Mouse (Mus musculus): ENCODE measurements at regions not wholly inside any gene's neighbourhood (a gene's known extent, or its start where the extent isn't known, plus 50 kb on each side); places are given as distances from the start of the nearest gene placed in this dataset.

DNA sequence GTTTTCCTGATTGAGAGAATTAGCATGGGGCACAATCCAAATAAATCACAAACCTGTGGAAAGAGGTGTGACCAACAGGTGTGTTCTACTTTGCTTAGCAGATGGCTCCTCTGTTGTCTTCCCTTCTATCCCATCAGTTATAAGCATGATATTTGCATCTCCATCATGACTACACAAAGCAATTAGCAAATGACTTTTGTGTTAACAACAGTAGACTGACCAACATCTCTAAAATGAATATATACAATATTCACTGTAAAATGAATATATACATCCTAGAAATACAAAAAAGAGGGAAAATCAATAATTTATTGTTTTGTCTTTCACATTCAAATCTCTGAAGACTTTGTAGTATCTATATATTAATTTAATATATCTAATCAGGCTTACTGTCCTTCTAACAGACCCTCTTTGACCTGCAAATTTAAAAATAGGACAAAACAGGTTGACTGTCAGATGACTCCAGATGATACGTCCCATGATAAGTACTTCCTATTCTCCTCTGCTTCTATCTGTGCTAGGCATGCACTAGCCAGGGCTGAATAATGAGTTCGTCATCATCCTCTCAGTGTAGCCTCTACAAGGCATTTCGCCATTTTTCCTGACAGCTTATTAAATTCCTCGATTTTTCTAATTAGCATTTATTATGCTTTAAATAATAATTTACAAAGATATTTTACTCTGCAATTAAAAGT lies 519.5 kb upstream of the Cited2 start:
- ATAC-seq (ENCODE audit: low FRiP score, low read depth): no peak
- WGBS: 71% methylated on average over 4 of the region's 4 CpGs

GRCm38 (mm10) chr10:17204153-17204552 lies 518.9 kb upstream of the Cited2 start:
- no peaks in the 10 kb centered on the region for H3K27me3 ChIP-seq (ENCODE audit: control insufficient read depth, insufficient read depth, low read length)
- no peak for TF ChIP-seq POLR2A (IDR thresholded peaks at IDR 0.05; ENCODE audit: borderline replicate concordance, extremely low read depth, insufficient read depth, insufficient read length)
- 51% methylated on average over 1 of the region's 1 CpGs for WGBS

More for the DNA sequence above, 519.5 kb upstream of the Cited2 start:
- H3K27ac ChIP-seq (replicated peaks; ENCODE audit: low read depth, low read length): no peak overlapping the region
- no peak overlapping the region for H3K4me2 ChIP-seq (replicated peaks; ENCODE audit: low read depth, low read length, severe bottlenecking)
- no peaks in the 10 kb centered on the region for H3K27me3 ChIP-seq (ENCODE audit: control insufficient read depth, insufficient read depth, low read length)
- DNase-seq (ENCODE audit: low spot score): no peak
- no peaks in the 10 kb centered on the region for H3K36me3 ChIP-seq (ENCODE audit: control insufficient read depth, insufficient read depth, low read length)
- no peak for TF ChIP-seq POLR2A (IDR thresholded peaks at IDR 0.05; ENCODE audit: borderline replicate concordance, extremely low read depth, insufficient read depth, insufficient read length)
- H3K9ac ChIP-seq (ENCODE audit: low read depth, low read length, severe bottlenecking): no peak overlapping the region
- no peaks in the 10 kb centered on the region for H3K9me3 ChIP-seq (ENCODE audit: control insufficient read depth, low read length)
- H3K4me1 ChIP-seq (ENCODE audit: control insufficient read depth, insufficient read depth, low read length): peaks cover 6% of the 10 kb centered on the region; the same call in 1 of the 2 replicates
- no peak overlapping the region for H3K4me3 ChIP-seq (replicated peaks; ENCODE audit: low read length)

DNA sequence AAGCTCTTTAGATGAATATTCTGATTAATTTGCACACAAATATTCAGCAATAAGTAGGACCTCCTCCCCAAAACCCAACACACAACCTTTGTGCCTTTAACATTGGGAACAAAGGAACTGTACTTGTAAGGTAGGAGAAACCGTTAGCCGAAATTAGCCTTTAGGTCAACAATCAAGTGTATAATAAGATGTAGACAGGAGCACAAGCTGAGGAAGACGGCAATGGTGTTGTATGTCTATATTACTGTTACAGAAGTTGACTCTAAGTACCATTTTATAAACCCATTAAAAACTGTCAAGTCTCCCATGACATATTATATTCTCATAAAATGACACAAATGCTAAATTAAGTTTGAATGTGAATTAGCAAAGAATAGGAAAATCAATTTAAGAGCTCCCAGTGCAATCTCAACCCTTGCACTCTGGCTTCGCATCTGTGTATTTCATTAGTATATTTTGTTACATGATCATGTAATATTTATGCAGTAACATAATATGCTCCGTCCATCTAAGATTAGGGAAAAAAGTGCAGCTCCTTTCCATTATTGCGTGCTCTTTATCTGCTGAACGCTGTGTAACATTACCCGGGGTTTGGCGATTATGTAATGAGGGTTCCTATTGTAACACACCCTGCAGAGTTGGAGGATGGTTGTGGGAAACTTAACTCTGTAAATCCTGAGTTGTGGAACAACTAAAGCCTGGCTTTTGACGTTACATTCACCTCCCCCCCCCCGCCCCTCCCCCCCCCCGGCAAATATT lies 510.3 kb upstream of the Cited2 start:
- 0 out of 2 replicates have a peak overlapping the region, but pooled peaks have one; percentile 10 for H3K4me3 ChIP-seq (replicated peaks; ENCODE audit: low read length)
- 17% methylated on average over 12 of the region's 12 CpGs for WGBS
- DNase-seq (ENCODE audit: low spot score) (peak; percentile 79), ATAC-seq (ENCODE audit: low FRiP score, low read depth) (peak; percentile 88)
- peaks cover 12% of the 10 kb centered on the region for H3K4me1 ChIP-seq (ENCODE audit: control insufficient read depth, insufficient read depth, low read length)
- peak overlapping the region; percentile 41 for H3K4me2 ChIP-seq (replicated peaks; ENCODE audit: low read depth, low read length, severe bottlenecking)
- H3K9ac ChIP-seq (ENCODE audit: low read depth, low read length, severe bottlenecking): no peak overlapping the region
- H3K27ac ChIP-seq (replicated peaks; ENCODE audit: low read depth, low read length): no peak overlapping the region
- H3K27me3 ChIP-seq (ENCODE audit: control insufficient read depth, insufficient read depth, low read length): no peaks in the 10 kb centered on the region
- no peaks in the 10 kb centered on the region for H3K36me3 ChIP-seq (ENCODE audit: control insufficient read depth, insufficient read depth, low read length)
- no peak for TF ChIP-seq POLR2A (IDR thresholded peaks at IDR 0.05; ENCODE audit: borderline replicate concordance, extremely low read depth, insufficient read depth, insufficient read length)
- H3K9me3 ChIP-seq (ENCODE audit: control insufficient read depth, low read length): no peaks in the 10 kb centered on the region

More at GRCm38 (mm10) chr10:17204153-17204552, 518.9 kb upstream of the Cited2 start:
- H3K4me1 ChIP-seq (ENCODE audit: control insufficient read depth, insufficient read depth, low read length): peaks cover 6% of the 10 kb centered on the region; the same call in 1 of the 2 replicates
- ATAC-seq (ENCODE audit: low FRiP score, low read depth): no peak
- H3K9me3 ChIP-seq (ENCODE audit: control insufficient read depth, low read length): no peaks in the 10 kb centered on the region
- H3K4me3 ChIP-seq (replicated peaks; ENCODE audit: low read length): no peak overlapping the region
- no peak overlapping the region for H3K27ac ChIP-seq (replicated peaks; ENCODE audit: low read depth, low read length)
- H3K9ac ChIP-seq (ENCODE audit: low read depth, low read length, severe bottlenecking): no peak overlapping the region
- no peaks in the 10 kb centered on the region for H3K36me3 ChIP-seq (ENCODE audit: control insufficient read depth, insufficient read depth, low read length)
- H3K4me2 ChIP-seq (replicated peaks; ENCODE audit: low read depth, low read length, severe bottlenecking): no peak overlapping the region
- no peak for DNase-seq (ENCODE audit: low spot score)

DNA sequence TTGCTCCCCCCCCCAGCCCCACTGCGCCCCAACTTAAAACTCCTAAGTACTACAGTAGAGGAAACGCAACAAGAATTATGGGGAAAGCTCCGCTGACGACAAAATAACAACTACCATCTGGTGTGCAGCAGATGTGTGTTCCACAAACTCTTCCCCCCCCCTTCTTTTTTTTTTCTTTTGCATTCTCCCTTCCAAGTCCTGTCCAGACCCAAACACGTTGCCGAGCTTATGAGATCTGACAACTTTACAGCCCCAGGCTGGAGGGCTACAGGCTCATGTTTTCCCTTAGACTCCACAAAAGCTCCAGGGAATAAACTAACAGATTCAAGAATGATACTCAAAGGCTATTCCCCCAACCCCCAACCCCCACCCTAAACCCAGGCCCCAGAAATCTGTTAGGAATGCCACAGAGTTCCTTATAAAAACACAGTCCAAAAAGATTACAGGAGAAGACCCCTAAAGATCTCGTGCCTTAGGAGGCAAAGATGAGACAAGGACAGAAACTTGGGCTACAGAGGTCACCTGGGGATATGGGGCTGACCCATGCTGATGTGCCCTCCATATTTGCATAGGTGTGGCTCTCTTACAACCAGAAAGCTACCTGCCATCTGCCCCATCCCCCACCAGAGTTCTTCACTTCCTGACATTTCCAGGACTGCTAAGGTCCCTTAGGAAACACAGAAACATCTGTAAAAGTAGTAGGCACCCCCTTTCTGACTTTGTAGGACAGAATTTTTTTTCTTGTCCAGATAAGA lies 509.5 kb upstream of the Cited2 start:
- Histone ChIP-seq H3K4me3 (replicated peaks; ENCODE audit: low read length) (no peak overlapping the region), H3K36me3 (ENCODE audit: control insufficient read depth, insufficient read depth, low read length) (no peaks in the 10 kb centered on the region), H3K4me1 (ENCODE audit: control insufficient read depth, insufficient read depth, low read length) (peaks cover 12% of the 10 kb centered on the region), H3K9me3 (ENCODE audit: control insufficient read depth, low read length) (no peaks in the 10 kb centered on the region), H3K4me2 (replicated peaks; ENCODE audit: low read depth, low read length, severe bottlenecking) (peak overlapping the region; percentile 41), H3K27ac (replicated peaks; ENCODE audit: low read depth, low read length) (no peak overlapping the region), H3K27me3 (ENCODE audit: control insufficient read depth, insufficient read depth, low read length) (no peaks in the 10 kb centered on the region), H3K9ac (ENCODE audit: low read depth, low read length, severe bottlenecking) (no peak overlapping the region)
- ATAC-seq (ENCODE audit: low FRiP score, low read depth) (peak; percentile 89), DNase-seq (ENCODE audit: low spot score) (peak; percentile 81)
- TF ChIP-seq POLR2A (IDR thresholded peaks at IDR 0.05; ENCODE audit: borderline replicate concordance, extremely low read depth, insufficient read depth, insufficient read length): no peak
- WGBS: 2% methylated on average over 6 of the region's 7 CpGs

- no peaks in the 10 kb centered on the region for H3K36me3 ChIP-seq (ENCODE audit: control insufficient read depth, insufficient read depth, low read length)
- no peaks in the 10 kb centered on the region for H3K27me3 ChIP-seq (ENCODE audit: control insufficient read depth, insufficient read depth, low read length)
- DNase-seq (ENCODE audit: low spot score) (no peak), ATAC-seq (ENCODE audit: low FRiP score, low read depth) (no peak)
- H3K4me3 ChIP-seq (replicated peaks; ENCODE audit: low read length): no peak overlapping the region
- no peak overlapping the region for H3K9ac ChIP-seq (ENCODE audit: low read depth, low read length, severe bottlenecking)
- peaks cover 12% of the 10 kb centered on the region for H3K4me1 ChIP-seq (ENCODE audit: control insufficient read depth, insufficient read depth, low read length)
- H3K4me2 ChIP-seq (replicated peaks; ENCODE audit: low read depth, low read length, severe bottlenecking): no peak overlapping the region
- H3K27ac ChIP-seq (replicated peaks; ENCODE audit: low read depth, low read length): no peak overlapping the region
- H3K9me3 ChIP-seq (ENCODE audit: control insufficient read depth, low read length): no peaks in the 10 kb centered on the region
- WGBS: 52% methylated on average over 2 of the region's 2 CpGs
- no peak for TF ChIP-seq POLR2A (IDR thresholded peaks at IDR 0.05; ENCODE audit: borderline replicate concordance, extremely low read depth, insufficient read depth, insufficient read length)
Measured at GRCm38 (mm10) chr10:17214065-17214440, 509.0 kb upstream of the Cited2 start.

Measured in limb, embryonic 14.5 days (tissue).